Mouse (Mus musculus) lung, postnatal 0 days (tissue): Measurements from ENCODE around the gene Olfr961. TPM values are rescaled to one million over a fixed set of nuclear protein-coding genes. Genes with fewer than 3 reads are reported as not detected.
A peak's percentile ranks its signal among the peaks of the same experiment; 100 is the strongest.

Source experiments
- ATAC-seq: fragments of 200-750 bp; cut with Nextera tagmentation; 2 replicates; pipeline ENCODE4 v1.8.0; 2017; ENCODE audit warnings: moderate library complexity
- DNase-seq: peaks from one replicate; pipeline ENCODE4 v3.0.0-alpha.2; 2016; ENCODE audit warnings: low spot score
- H3K27ac ChIP-seq: fragments of 300-500 bp; sonication (generic); 2 replicates; pipeline ENCODE4 v1.5.1; 2014; ENCODE audit warnings: antibody characterized with exemption, mild to moderate bottlenecking, low read length, mixed read lengths
- H3K27me3 ChIP-seq: fragments of 300-500 bp; sonication (generic); replicated peaks from 2 replicates; pipeline ENCODE4 v1.6.1; 2014; ENCODE audit warnings: low read length, mixed read lengths; ENCODE audit not compliant: insufficient read depth
- H3K36me3 ChIP-seq: fragments of 300-500 bp; sonication (generic); 2 replicates; pipeline ENCODE4 v1.6.1; 2014; ENCODE audit warnings: low read length, mixed read lengths; ENCODE audit not compliant: insufficient read depth
- H3K4me1 ChIP-seq: fragments of 300-500 bp; sonication (generic); 2 replicates; pipeline ENCODE4 v1.6.1; 2014; ENCODE audit warnings: antibody characterized with exemption, low read depth, low read length, mixed read lengths; ENCODE audit not compliant: insufficient read depth
- H3K4me2 ChIP-seq: fragments of 300-500 bp; sonication (generic); replicated peaks from 2 replicates; pipeline ENCODE4 v1.6.1; 2014; ENCODE audit warnings: low read depth, mild to moderate bottlenecking, low read length, moderate library complexity, mixed read lengths
- H3K4me3 ChIP-seq: fragments of 300-500 bp; sonication (generic); 2 replicates; pipeline ENCODE4 v1.5.1; 2014; ENCODE audit warnings: low read depth, low read length
- H3K9ac ChIP-seq: fragments of 300-500 bp; sonication (generic); replicated peaks from 2 replicates; pipeline ENCODE4 v1.6.1; 2014; ENCODE audit warnings: low read depth, mild to moderate bottlenecking
- H3K9me3 ChIP-seq: fragments of 300-500 bp; sonication (generic); 2 replicates; pipeline ENCODE4 v1.6.1; 2016; ENCODE audit warnings: low read length, mixed read lengths
- CTCF ChIP-seq: IDR thresholded peaks from 2 replicates; pipeline ENCODE4 v1.5.1; 2016; ENCODE audit warnings: antibody characterized with exemption, mild to moderate bottlenecking
- EP300 ChIP-seq: IDR thresholded peaks from 2 replicates; pipeline ENCODE4 v1.6.1; 2016; ENCODE audit warnings: antibody characterized with exemption, mild to moderate bottlenecking, control low read depth
- WGBS: fragments of 180-500 bp; shearing (Covaris S2); extraction: QIAGEN DNeasy Blood & Tissue Kit; methylation state at CpG from one replicate; pipeline ENCODE4 v1.1.7; 2014; 5-methylcytosine and 5-hydroxymethylcytosine counted together
- polyA plus RNA-seq: library from polyadenylated mRNA; unstranded; fragments of >200 nt; fragmentation: Nextera tagmentation; extraction: Ambion mirVana; gene quantifications from 2 replicates; pipeline ENCODE4 v1.2.1, GENCODE M21; 2015

The Olfr961 gene
- not detected in 2 replicates for polyA plus RNA-seq

DNA sequence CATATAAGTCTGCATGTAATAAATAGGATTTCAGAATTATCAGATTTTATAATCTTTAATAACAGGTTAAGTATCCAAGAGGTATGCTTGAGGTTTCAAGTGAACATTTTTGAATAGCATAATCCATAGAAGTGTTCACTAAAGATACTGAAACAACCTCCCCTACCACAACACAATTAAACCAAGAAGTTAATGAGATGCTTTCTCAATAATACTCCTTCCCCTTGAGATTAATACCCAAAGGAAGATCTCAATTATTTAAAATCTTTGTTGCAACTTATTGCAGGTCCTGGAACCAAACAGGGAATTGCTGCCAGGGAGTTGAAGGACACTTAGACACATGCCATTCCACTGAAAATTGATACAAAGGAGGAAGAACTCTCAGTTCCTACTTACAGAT lies at the start of gene Olfr961:
Gene Olfr961, plus strand, starts transcription at position 301 of the 400 bp plus-strand sequence.
- DNase-seq, result no peak

DNA sequence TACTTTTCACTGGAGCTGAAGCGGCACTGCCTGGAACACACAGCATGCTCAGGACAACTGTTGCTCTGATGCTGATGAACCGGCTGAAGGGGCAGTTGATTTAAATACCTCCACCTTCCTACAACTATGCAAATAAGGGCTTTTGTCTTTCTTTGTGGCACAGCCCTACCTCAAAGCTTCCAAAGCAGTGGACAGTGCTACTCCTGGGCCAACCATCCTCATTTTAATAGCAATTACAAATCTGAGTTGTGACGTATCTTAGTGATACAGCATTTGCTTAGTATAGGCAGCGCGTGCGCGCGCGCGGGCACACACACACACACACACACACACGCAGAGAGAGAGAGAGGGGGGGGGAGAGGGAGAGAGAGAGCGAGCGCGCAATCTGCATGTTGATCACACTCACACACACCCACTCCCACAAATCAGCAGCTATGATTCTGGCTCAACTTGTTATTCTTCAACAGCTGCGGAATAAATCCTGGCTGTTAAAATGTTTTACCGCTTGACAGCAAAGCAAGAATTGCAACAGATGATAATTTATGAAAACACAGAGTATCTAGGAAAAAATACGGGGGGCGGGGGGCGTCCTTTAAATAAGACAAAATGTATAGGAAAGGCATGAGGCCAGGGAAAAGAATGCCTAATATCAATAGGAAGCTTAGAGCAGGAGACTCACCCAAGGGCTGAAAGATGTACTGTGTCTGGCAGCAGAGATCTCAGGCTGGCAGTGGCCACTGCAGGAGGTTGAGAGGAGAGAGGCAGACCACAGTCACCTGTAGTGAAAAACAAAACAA lies 42.2 kb upstream of the Olfr961 start:
- Histone ChIP-seq H3K36me3 (no peaks in the 10 kb centered on the region), H3K27me3 (no peaks in the 10 kb centered on the region), H3K27ac (no peak overlapping the region), H3K9me3 (no peaks in the 10 kb centered on the region), H3K4me3 (peak overlapping the region; percentile 3; the same call in 1 of the 2 replicates), H3K4me2 (peak overlapping the region; percentile 48), H3K4me1 (0 out of 2 replicates have a peak, but pooled peaks cover 5% of the 10 kb centered on the region), H3K9ac (no peak overlapping the region)
- ATAC-seq, result no peak
- 1% methylated on average over 18 of the region's 19 CpGs for WGBS
- TF ChIP-seq CTCF (no peak), EP300 (no peak)
- peak; percentile 7 for DNase-seq

More for the DNA sequence above, at the start of gene Olfr961:
- ATAC-seq, result no peak
- Histone ChIP-seq H3K36me3 (no peaks in the 10 kb centered on the region), H3K4me1 (no peaks in the 10 kb centered on the region), H3K9me3 (no peaks in the 10 kb centered on the region), H3K27me3 (no peaks in the 10 kb centered on the region), H3K9ac (no peak within 1 kb of the TSS), H3K27ac (no peak within 1 kb of the TSS), H3K4me3 (no peak within 1 kb of the TSS), H3K4me2 (no peak within 1 kb of the TSS)
- TF ChIP-seq EP300, result no peak
- TF ChIP-seq CTCF, result no peak

DNA sequence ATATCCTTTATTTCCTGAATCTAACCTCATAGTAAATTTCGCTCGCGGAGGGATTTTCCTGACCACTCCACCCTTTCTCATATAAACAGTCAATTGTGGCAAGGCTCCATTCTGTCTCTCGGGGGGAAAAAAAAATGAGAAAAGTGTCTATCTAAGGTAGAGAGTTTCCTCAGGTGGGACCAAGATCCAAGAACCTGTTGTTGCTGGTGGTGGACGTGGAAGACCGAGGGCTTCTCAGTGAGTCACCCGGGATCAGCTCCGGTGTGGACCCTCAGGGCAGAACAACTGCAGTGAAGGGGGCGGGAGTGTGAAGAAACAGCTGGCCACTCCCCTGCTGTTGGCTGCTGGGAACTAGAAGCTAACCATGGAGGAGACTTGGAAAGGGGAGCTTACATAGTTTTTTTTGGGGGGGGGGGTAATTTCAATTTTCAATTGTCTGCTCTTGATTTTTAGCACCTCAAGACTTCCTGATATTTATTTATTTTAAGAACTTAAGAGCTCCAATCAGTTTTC lies 41.5 kb upstream of the Olfr961 start:
- Histone ChIP-seq H3K27ac (no peak overlapping the region), H3K9ac (no peak overlapping the region), H3K4me3 (peak overlapping the region; percentile 3; the same call in 1 of the 2 replicates), H3K9me3 (no peaks in the 10 kb centered on the region), H3K27me3 (no peaks in the 10 kb centered on the region), H3K36me3 (no peaks in the 10 kb centered on the region), H3K4me2 (peak overlapping the region; percentile 48), H3K4me1 (0 out of 2 replicates have a peak, but pooled peaks cover 5% of the 10 kb centered on the region)
- DNase-seq (peak; percentile 32), ATAC-seq (no peak; the same call in 1 of the 2 replicates)
- TF ChIP-seq EP300, result no peak
- TF ChIP-seq CTCF, result no peak
- WGBS, result under 1% methylated on average over 9 of the region's 9 CpGs

DNA sequence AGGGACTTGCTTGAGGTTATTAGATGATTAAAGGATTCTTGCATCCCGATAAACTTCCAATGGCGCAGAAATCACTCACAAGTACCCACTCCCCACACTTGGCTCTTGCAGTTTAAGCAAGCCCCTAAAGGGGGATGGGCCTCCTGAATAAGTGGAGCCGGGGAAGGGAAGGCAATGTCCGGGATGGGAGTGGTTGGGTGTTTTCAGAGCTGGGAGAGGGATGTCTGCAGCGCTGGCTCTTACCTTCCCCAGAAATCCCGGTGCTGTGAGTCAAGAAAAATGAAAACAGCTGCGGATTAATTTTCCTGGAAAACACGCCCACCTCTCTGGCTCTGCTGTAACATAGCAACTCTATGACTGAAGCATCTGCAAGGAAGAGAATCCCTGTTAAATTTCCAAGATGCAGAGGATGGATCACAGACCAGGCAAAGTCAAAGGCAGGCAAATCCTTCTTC lies 40.9 kb upstream of the Olfr961 start, which contains the start of gene AW551984:
Gene AW551984, minus strand, starts transcription at position 405 of the 455 bp plus-strand sequence.
- 3% methylated on average over 8 of the region's 8 CpGs for WGBS
- no peaks in the 10 kb centered on the region for H3K36me3 ChIP-seq
- H3K4me1 ChIP-seq, result 0 out of 2 replicates have a peak, but pooled peaks cover 5% of the 10 kb centered on the region
- H3K4me2 ChIP-seq, result peak within 1 kb of the TSS; percentile 48
- TF ChIP-seq CTCF (no peak), EP300 (no peak)
- DNase-seq (no peak), ATAC-seq (no peak)
- H3K9me3 ChIP-seq, result no peaks in the 10 kb centered on the region
- no peak within 1 kb of the TSS for H3K9ac ChIP-seq
- H3K4me3 ChIP-seq, result peak within 1 kb of the TSS; percentile 20; the same call in 1 of the 2 replicates
- H3K27ac ChIP-seq, result no peak within 1 kb of the TSS
- H3K27me3 ChIP-seq, result no peaks in the 10 kb centered on the region

DNA sequence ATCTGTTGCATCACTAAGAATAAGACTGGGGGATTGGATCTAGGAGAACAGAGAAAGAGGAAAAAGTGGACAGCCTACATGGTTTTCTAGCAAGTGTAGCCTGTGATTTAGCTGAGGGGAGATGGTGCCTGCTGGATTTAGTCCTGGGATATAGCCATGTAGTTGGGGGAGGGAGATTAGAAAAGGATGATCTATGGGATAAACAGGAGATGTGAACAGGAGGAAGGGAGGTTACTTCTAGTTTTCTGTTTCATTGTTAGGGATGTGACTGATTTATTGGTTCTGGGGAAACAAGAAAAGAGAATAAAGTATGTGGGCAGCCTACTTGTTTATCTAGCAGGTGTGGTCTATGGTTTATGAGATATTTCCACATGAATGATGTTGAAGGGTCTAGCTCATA lies 36.4 kb upstream of the Olfr961 start:
- Histone ChIP-seq H3K9ac (no peak overlapping the region), H3K4me2 (no peak overlapping the region), H3K36me3 (no peaks in the 10 kb centered on the region), H3K9me3 (no peaks in the 10 kb centered on the region), H3K4me3 (no peak overlapping the region), H3K27ac (no peak overlapping the region), H3K4me1 (0 out of 2 replicates have a peak, but pooled peaks cover 5% of the 10 kb centered on the region), H3K27me3 (no peaks in the 10 kb centered on the region)
- ATAC-seq (no peak), DNase-seq (no peak)
- TF ChIP-seq CTCF (no peak), EP300 (no peak)

DNA sequence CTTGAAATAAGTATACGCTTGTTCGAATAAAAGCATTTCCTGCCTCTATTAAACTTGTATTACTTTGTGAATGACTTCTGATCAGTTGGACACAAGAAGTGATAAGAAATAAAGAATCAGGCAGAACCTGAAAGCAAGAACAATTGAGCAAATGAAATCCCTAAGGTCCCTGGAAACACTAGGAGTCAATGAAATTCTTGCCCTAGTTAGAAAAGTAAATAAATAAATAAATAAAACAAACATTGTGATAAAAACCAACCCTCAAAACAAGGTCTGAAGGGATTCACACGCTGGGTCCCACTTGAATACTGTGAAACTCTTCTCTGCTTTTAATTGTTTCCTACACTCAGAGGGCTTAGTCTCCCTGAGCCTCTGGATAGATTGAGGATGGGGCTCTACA lies 34.5 kb upstream of the Olfr961 start, which contains the start of gene Olfr148:
Gene Olfr148, plus strand, starts transcription at position 301 of the 400 bp plus-strand sequence.
- Histone ChIP-seq H3K27me3 (no peaks in the 10 kb centered on the region), H3K9me3 (no peaks in the 10 kb centered on the region), H3K27ac (no peak within 1 kb of the TSS), H3K4me1 (no peaks in the 10 kb centered on the region), H3K36me3 (no peaks in the 10 kb centered on the region), H3K9ac (no peak within 1 kb of the TSS), H3K4me2 (no peak within 1 kb of the TSS), H3K4me3 (no peak within 1 kb of the TSS)
- no peak for ATAC-seq
- 65% methylated on average over 3 of the region's 3 CpGs for WGBS
- no peak for DNase-seq
- TF ChIP-seq EP300 (no peak), CTCF (no peak)
